Mouse (Mus musculus): ENCODE data around the gene Lrrc20. TPM values are rescaled to one million over a fixed set of nuclear protein-coding genes. Genes with fewer than 3 reads are reported as not detected.
A peak's percentile ranks its signal among the peaks of the same experiment; 100 is the strongest.
"Not testable (repeated sequence)": the region's sequence is repeated elsewhere in the genome, so short reads cannot be mapped to it uniquely, and the experiment has no call there.

Lrrc20 gene
- 10 to 100 TPM; 19.8 to 22.9 TPM for total RNA-seq (2021)

- peak; percentile 78 to 81 for DNase-seq (ENCODE audit: extremely low spot score in 1 of 2, low spot score in 1 of 2)
These were observed at the start of gene Lrrc20 for GRCm38 (mm10) chr10:61475594-61476439. Gene Lrrc20 (plus strand): TSS chr10:61475801.

- DNase-seq (ENCODE audit: extremely low spot score in 1 of 2, low spot score in 1 of 2) = no peak
These were observed 49.3 kb upstream of the Lrrc20 start for GRCm38 (mm10) chr10:61426251-61426757.

DNA sequence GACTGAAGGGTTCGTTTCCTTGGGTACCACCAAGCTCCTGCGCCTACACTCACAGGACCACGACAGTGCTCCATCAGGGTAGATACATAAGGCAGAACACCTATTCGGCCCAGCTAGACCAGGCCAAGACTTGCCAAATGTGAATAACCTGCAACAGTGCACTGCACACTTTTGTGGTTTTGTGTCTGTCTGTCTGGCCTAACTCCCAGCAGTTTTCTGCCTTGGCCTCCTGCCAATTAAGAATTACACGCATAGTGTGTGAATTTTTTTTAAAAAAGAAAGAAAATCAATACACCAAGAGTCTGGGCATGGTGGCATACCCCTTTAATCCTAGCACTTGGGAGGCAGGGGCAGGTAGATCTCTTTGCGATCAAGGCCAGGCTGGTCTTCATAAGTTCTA lies 47.6 kb upstream of the Lrrc20 start:
- DNase-seq (ENCODE audit: extremely low spot score in 1 of 2, low spot score in 1 of 2) = no peak

DNA sequence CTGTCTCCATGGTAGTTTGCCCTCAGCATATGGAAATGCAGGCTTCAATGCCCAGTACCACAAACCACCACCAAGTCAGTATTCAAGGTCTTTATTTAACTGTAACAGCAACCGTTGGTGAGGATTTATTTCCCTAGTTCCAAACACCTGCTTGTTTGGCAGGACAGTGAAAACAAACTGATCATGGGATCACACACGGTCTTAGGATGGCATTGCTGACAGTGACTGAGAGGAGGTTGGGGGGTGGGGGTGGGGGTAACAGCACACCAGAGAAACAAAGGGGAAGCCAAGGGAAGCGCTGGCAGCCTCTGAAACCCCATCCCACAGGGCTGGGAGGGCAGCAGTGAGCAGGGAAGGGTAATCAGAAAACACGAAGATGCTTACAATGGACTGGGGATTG lies 47.2 kb upstream of the Lrrc20 start:
- DNase-seq (ENCODE audit: extremely low spot score in 1 of 2, low spot score in 1 of 2) = no peak

- no peak for DNase-seq (ENCODE audit: extremely low spot score in 1 of 2, low spot score in 1 of 2)
These were observed 46.6 kb upstream of the Lrrc20 start for GRCm38 (mm10) chr10:61429043-61429442.

- DNase-seq (ENCODE audit: extremely low spot score in 1 of 2, low spot score in 1 of 2) = peak in 1 of 2 experiments; percentile 48
These were observed 44.2 kb upstream of the Lrrc20 start for GRCm38 (mm10) chr10:61431375-61431774.

- no peak for DNase-seq (ENCODE audit: extremely low spot score in 1 of 2, low spot score in 1 of 2)
These were observed 35.3 kb upstream of the Lrrc20 start for GRCm38 (mm10) chr10:61440202-61440800.

- no peak for DNase-seq (ENCODE audit: extremely low spot score in 1 of 2, low spot score in 1 of 2)
These were observed 32.1 kb upstream of the Lrrc20 start for GRCm38 (mm10) chr10:61443456-61443855.

DNA sequence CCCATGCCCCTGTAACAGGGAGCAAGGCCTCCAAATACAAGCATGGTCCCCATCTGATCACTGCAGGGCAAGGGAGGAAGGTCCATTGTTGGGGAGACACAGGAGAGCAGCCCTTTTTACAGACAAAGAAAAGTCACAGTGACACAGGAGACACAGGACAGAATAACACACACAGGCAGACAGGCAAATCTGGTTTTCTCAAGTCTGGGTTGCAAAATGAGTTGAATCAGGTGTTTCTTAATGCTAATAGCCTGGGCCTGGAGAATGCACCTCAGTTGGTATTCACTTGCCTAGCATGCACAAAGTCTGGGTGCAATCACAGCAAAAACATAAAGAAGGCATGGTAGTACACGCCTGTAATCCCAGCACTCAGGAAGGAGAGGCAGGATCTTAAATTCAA lies 31.7 kb upstream of the Lrrc20 start:
- no peak for DNase-seq (ENCODE audit: extremely low spot score in 1 of 2, low spot score in 1 of 2)

- no peak for DNase-seq (ENCODE audit: extremely low spot score in 1 of 2, low spot score in 1 of 2)
These were observed 30.6 kb upstream of the Lrrc20 start for GRCm38 (mm10) chr10:61445016-61445415.

GRCm38 (mm10) chr10:61447581-61448353 lies 27.8 kb upstream of the Lrrc20 start:
- no peak for DNase-seq (ENCODE audit: extremely low spot score in 1 of 2, low spot score in 1 of 2)

GRCm38 (mm10) chr10:61448834-61449233 lies 26.8 kb upstream of the Lrrc20 start:
- no peak for DNase-seq (ENCODE audit: extremely low spot score in 1 of 2, low spot score in 1 of 2)

DNA sequence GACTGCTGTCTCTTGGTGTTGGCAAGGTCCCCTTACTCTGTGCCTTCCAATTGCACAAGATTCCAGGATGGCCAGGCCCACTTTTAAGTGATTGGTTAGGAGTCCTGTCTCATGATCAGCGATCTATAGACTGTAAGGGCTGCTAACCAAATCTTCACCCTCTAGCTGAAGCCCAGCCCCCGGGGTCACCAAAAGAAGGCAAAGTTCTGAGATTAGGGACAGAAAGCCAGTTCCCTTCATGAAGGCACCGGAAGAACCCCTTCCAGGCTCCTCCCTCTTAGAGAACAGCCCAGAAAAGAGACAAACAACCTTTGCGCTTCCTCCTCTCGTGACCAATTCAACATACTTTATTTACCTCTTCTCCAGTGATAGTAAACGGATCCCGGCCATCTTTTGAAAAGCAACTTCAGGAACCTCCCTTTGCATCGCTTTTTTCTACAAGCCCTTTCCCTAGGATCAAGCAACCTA lies 24.1 kb upstream of the Lrrc20 start:
- DNase-seq (ENCODE audit: extremely low spot score in 1 of 2, low spot score in 1 of 2) = no peak

DNA sequence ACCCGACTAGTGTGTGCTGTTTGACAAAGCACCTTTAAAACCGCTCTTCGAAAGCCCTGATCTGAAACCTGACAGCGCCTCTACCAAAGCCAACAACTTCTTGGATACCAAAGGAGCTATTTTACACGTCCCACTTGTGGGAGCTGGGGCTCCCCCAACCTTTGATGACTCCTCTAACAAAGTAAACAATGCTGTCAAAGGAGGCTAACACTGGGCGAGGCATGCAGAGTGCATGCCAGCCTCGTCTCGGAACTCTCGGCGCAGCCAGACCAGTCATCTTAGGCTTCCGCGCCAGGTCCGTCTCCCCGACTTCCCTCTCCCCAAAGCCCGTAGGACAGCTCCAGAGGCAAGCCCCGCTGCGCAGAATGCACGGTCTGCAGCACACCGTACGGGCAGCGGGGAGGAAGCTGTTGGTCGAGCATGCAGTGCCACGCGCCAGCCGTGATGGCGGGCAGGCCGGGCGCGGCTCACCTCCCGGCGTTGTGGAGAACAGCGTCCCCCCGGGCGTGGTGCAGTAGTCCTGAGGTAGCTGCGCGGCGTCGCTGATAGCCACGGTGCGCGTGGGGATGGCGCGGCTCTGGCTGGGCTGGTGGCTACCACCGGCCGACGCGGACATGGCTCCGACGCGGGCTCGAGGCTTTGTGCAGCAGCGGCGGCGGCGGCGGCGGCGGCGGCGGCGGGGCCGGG lies 23.5 kb upstream of the Lrrc20 start:
- DNase-seq (ENCODE audit: extremely low spot score in 1 of 2, low spot score in 1 of 2) = peak; percentile 42 to 47

- peak; percentile 96 to 97 for DNase-seq (ENCODE audit: extremely low spot score in 1 of 2, low spot score in 1 of 2)
These were observed 23.0 kb upstream of the Lrrc20 start, which contains the start of gene Eif4ebp2 for GRCm38 (mm10) chr10:61452645-61453044. Gene Eif4ebp2 (minus strand): TSS chr10:61452661.

- DNase-seq (ENCODE audit: extremely low spot score in 1 of 2, low spot score in 1 of 2) = not testable (repeated sequence)
These were observed 22.4 kb upstream of the Lrrc20 start for GRCm38 (mm10) chr10:61453171-61453570.

DNA sequence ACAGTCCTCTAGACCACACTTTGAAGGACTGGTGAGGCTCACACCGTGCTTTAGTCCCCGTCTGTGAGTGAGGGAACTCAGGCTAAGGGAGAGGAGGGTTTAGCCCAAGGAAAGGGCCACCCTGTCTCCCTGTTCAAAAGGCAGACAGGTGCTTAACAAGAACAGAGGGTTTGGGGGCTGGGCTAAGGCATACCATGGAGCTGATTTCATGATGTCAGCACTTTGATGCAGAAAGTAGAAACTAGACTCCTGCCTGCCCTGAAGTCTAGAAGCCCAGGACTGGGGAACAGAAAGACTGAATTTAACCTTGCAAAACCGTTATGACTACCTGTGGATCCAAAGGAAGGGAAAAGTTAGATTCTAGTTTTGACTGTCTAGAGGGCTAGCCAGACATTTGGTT lies 18.4 kb upstream of the Lrrc20 start:
- DNase-seq (ENCODE audit: extremely low spot score in 1 of 2, low spot score in 1 of 2) = no peak

DNA sequence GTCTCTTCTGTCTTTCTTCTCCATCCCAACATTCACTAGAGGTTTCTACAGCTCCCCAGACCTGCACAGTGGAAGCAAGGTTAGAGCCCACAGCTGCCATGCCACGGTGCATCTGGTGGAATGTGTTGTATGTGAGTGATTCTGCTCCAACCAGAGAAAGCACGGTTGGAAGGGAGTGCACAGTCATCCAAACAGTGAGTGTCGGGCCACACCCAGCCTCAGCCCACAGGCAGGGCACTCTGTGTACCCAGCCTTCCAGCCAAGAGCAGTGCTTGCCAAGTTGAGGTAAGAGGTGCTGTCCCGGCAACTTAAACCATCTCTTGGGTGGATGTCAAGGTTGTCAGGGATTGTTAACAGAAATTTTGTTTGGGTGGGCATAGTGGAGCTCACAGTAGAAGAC lies 10.6 kb upstream of the Lrrc20 start:
- DNase-seq (ENCODE audit: extremely low spot score in 1 of 2, low spot score in 1 of 2) = no peak

GRCm38 (mm10) chr10:61466242-61466641 lies 9.4 kb upstream of the Lrrc20 start:
- no peak for DNase-seq (ENCODE audit: extremely low spot score in 1 of 2, low spot score in 1 of 2)

- peak in 1 of 2 experiments; percentile 30 for DNase-seq (ENCODE audit: extremely low spot score in 1 of 2, low spot score in 1 of 2)
These were observed 8.7 kb upstream of the Lrrc20 start for GRCm38 (mm10) chr10:61466873-61467272.

All from layer of hippocampus, postnatal 25 days (tissue).